Mouse (Mus musculus) Patski (cell line): ENCODE results near the gene Prox1. TPM values are rescaled to one million over a fixed set of nuclear protein-coding genes. Genes with fewer than 3 reads are reported as not detected.
A peak's percentile ranks its signal among the peaks of the same experiment; 100 is the strongest.

ENCODE experiments used
- ATAC-seq: fragments of 100-300 bp; one replicate; pipeline ENCODE4 v1.8.0; 2021
- CTCF ChIA-PET: fragments of 350-600 bp; sonication (Branson Sonifier 250); formaldehyde crosslinking; loops from one replicate; lab custom pipeline; 2022; ENCODE audit warnings: inconsistent platforms; lab: Charles Lee
- POLR2A ChIA-PET: fragments of 350-600 bp; sonication (Branson Sonifier 250); formaldehyde crosslinking; loops from one replicate; lab custom pipeline; 2022; ENCODE audit warnings: antibody characterized with exemption, inconsistent platforms; lab: Charles Lee
- DNase-seq: peaks from one replicate; pipeline ENCODE4 v3.0.0-alpha.2; 2011; ENCODE audit warnings: low read depth, low spot score
- H3K27me3 ChIP-seq: fragments of 371-371 bp; one replicate; pipeline ENCODE4 v1.5.1; 2021
- CTCF ChIP-seq: fragments of 100-300 bp; IDR thresholded peaks from one replicate; pipeline ENCODE4 v1.5.1; 2021
- in situ Hi-C: fragments of 300-500 bp; cut with MboI; formaldehyde crosslinking; loops from 3 replicates; pipeline ENCODE4 v1.11.1; 2018; ENCODE audit warnings: low pct_unique_long_range_greater_than_20kb, mixed read lengths
- polyA plus RNA-seq: library from polyadenylated mRNA; unstranded; gene quantifications from one replicate; pipeline ENCODE4 v1.2.3, GENCODE M21; 2021

The Prox1 gene
- polyA plus RNA-seq, 1 experiment from 2014 or later = 0.51 TPM

DNA sequence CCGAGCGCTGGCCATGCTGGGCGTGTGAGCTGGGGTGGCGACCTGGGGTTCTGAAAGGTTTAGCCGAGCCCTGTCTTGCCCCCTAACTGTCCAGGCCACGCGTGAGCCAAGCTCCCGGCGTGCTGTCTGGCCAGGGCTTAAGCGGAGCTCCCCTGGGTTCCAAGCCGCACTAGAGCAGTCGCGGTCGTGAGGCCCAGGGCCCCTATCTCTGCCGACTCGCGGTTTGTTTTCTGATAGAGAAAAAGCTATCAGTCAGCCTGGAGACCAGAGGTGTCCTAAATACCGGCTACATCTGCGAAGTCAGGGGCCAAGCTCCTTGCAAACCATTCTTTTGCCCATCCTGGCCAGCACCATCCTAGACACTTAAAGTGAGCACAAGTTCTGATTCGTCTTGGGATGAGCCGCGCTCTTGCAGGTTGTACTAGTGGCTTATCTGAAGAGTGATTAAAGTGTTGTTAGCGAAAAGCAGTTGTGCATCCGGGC is 2.5 kb upstream of the Prox1 start:
- TF ChIP-seq CTCF = no peak
- CTCF ChIA-PET = no interaction called here
- POLR2A ChIA-PET = no interaction called here
- ATAC-seq (no peak), DNase-seq (no peak)
- H3K27me3 ChIP-seq = peaks cover 50% of the 10 kb centered on the region
- in situ Hi-C loops = no loop called here

DNA sequence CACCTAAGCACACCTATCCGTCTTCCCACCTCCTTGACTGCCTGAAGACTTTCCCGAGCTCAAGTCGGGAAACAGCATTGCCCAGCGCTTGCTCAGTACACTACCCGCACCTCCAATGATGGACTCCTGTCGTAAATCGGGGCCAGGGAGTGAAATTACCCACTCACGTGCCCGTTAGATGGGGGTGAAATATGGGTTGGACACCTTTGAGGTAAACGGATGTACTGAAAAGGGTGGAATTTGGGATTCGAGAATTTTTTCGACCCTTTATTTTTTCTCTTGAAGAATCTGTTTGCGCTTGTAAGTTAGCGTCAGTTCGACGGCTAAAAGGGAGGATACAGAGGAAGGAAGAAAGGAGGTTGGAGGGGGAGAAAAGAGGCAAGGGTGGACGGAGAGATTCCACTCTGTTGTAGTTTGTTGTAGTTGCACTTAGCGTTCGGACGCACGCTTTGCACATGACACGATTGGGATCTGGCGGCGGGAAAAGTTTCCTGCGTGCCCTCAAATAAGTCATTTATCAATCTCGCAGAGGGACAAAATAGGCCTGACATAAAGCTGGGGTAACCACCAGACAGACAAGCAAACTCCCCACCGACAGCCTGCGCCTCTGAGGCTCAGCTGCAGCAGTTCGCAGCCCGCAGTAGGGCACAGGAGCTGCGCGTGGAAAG is 1.9 kb upstream of the Prox1 start:
- in situ Hi-C loops = no loop called here
- DNase-seq (no peak), ATAC-seq (no peak)
- peaks cover 50% of the 10 kb centered on the region for H3K27me3 ChIP-seq
- ChIA-PET CTCF (no interaction called here), POLR2A (no interaction called here)
- TF ChIP-seq CTCF = no peak

GRCm38 (mm10) chr1:190171750-190172149 is 1.2 kb upstream of the Prox1 start:
- ChIA-PET POLR2A (no interaction called here), CTCF (no interaction called here)
- ATAC-seq (no peak), DNase-seq (no peak)
- TF ChIP-seq CTCF = no peak
- in situ Hi-C loops = no loop called here
- H3K27me3 ChIP-seq = peaks cover 54% of the 10 kb centered on the region

DNA sequence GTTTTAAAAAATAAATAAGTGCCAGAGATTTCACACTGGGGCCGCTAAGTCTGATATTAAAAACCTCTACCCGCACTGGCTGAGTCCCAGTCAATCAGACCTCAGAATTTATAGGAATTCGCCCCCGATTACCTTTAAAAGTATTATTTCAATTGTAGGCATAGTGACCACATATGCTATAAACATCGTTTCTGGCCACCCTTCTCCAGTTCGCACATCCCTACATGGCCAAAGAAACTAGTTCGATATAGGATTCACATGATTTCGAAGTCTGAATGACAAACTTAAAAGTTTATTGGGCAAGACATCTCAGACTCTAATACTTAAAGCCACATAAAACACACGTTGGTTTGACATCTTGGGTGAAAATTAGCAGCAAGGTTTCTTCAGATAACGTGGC is 827 bp upstream of the Prox1 start:
- ATAC-seq (no peak), DNase-seq (no peak)
- POLR2A ChIA-PET = no interaction called here
- CTCF ChIA-PET = no interaction called here
- peaks cover 56% of the 10 kb centered on the region for H3K27me3 ChIP-seq
- TF ChIP-seq CTCF = no peak
- in situ Hi-C loops = no loop called here

GRCm38 (mm10) chr1:190170819-190171216 is 304 bp upstream of the Prox1 start:
- ChIA-PET CTCF (no interaction called here), POLR2A (no interaction called here)
- peaks cover 51% of the 10 kb centered on the region for H3K27me3 ChIP-seq
- ATAC-seq = peak; percentile 32
- DNase-seq = no peak
- no peak for TF ChIP-seq CTCF
- in situ Hi-C loops = no loop called here

- no peak for TF ChIP-seq CTCF
- in situ Hi-C loops = no loop called here
- CTCF ChIA-PET = no interaction called here
- ATAC-seq = peak; percentile 9
- no peak for DNase-seq
- POLR2A ChIA-PET = no interaction called here
- peaks cover 35% of the 10 kb centered on the region for H3K27me3 ChIP-seq
These were observed 1.5 kb downstream of the Prox1 start for GRCm38 (mm10) chr1:190168761-190169671.

DNA sequence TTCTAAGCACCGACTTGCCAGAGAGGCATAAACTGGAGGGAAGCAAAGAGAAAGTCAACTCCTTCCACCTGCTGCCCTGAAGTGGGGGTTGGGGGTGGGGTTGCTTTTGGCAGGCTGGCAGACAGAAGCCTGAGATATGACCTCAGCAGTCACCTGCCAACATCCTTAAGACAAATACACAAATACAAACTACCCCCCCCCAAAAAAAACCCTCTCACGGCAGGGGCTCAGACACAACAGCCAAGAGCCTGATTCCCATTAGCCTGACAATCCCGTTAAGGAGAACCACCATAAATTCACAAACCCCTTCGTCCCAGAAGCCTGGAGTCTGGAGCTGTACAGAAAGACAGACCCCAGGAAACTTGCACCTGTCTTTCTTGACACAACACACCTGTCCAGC is 2.4 kb downstream of the Prox1 start:
- ChIA-PET CTCF (no interaction called here), POLR2A (no interaction called here)
- DNase-seq (no peak), ATAC-seq (no peak)
- peaks cover 33% of the 10 kb centered on the region for H3K27me3 ChIP-seq
- TF ChIP-seq CTCF = no peak
- in situ Hi-C loops = no loop called here

GRCm38 (mm10) chr1:190167609-190168008 is 2.9 kb downstream of the Prox1 start:
- ATAC-seq = no peak
- POLR2A ChIA-PET = no interaction called here
- no peak for TF ChIP-seq CTCF
- H3K27me3 ChIP-seq = peaks cover 28% of the 10 kb centered on the region
- CTCF ChIA-PET = no interaction called here
- in situ Hi-C loops = no loop called here
- no peak for DNase-seq

DNA sequence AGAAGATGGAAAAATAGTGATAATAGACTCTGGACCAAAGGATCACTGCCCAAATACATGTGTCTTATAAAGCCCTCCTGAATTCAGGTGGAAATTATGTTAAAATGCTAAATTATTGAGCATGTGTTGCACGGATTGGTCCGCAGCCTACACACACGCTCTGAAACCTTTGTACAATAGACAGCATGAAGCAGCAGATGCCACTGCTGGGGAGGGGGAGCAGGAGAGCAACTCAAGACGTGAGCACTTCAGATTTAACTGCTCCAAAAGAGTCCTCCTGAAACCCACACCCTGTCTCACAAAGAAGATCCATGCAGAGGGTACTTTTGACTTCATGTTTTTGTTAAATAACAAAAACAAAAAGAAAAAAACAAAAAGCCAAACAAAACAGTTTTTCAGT is 5.0 kb downstream of the Prox1 start:
- POLR2A ChIA-PET = no interaction called here
- CTCF ChIA-PET = no interaction called here
- no peak for TF ChIP-seq CTCF
- ATAC-seq (no peak), DNase-seq (no peak)
- in situ Hi-C loops = no loop called here
- H3K27me3 ChIP-seq = peaks cover 16% of the 10 kb centered on the region

GRCm38 (mm10) chr1:190163471-190163870 is 7.0 kb downstream of the Prox1 start:
- ATAC-seq (no peak), DNase-seq (no peak)
- no peak for TF ChIP-seq CTCF
- peaks cover 7% of the 10 kb centered on the region for H3K27me3 ChIP-seq
- ChIA-PET CTCF (no interaction called here), POLR2A (no interaction called here)
- in situ Hi-C loops = no loop called here
